Mouse (Mus musculus) spleen, adult 2 months (tissue): Measurements from ENCODE around the gene Lipc.

ENCODE experiments used
- CTCF ChIP-seq: fragments of 200-500 bp; IDR thresholded peaks from 2 replicates; pipeline ENCODE4 v1.5.1; 2011; ENCODE audit warnings: mild to moderate bottlenecking, inconsistent platforms; ENCODE audit not compliant: insufficient read depth, insufficient read length, insufficient replicate concordance; ENCODE audit errors: extremely low read depth
- POLR2A ChIP-seq: fragments of 200-500 bp; IDR thresholded peaks from 2 replicates; pipeline ENCODE4 v1.6.1; 2011; ENCODE audit warnings: low read depth, low read length, inconsistent platforms

GRCm38 (mm10) chr9:70938850-70939249 lies 13.2 kb downstream of the Lipc start:
- TF ChIP-seq POLR2A (no peak), CTCF (no peak)
